Mouse (Mus musculus): ENCODE measurements around the gene Cadm1.

DNA sequence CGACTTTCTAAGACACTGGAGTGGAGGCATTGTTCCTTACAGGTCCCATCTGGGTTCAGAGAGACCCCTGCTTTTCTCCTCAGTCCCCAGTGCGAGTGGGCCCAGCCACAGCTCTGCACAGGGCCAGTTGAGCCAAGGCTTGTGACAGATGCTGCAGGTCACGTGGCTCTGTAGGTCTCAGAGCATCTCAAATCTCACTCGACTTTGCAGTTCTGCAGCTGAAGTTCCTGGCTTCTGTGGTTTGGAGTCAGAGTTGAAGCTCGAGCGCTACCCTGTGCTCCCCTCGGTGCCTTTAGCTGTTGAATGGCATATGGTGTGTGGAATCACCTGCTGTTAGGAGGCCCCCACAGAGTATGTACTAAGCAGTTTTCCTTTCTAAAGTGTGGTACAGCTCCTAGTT is 229.8 kb downstream of the Cadm1 start:
- no peak for TF ChIP-seq MAX (IDR thresholded peaks at IDR 0.05; ENCODE audit: low read depth)
- no peak for TF ChIP-seq POLR2A (IDR thresholded peaks at IDR 0.05; ENCODE audit: insufficient read length, low read depth)
- no peak for TF ChIP-seq TCF12 (IDR thresholded peaks at IDR 0.05; ENCODE audit: insufficient read depth, poor library complexity, severe bottlenecking)
- TF ChIP-seq MYOD1 (IDR thresholded peaks at IDR 0.05; ENCODE audit: control insufficient read depth in 1 of 3, insufficient read length in 2 of 3, low read depth in 2 of 3) = no peak
- TF ChIP-seq CEBPB (IDR thresholded peaks at IDR 0.05; ENCODE audit: insufficient read depth, poor library complexity, severe bottlenecking) = no peak
- no peak for TF ChIP-seq USF1 (IDR thresholded peaks at IDR 0.05; ENCODE audit: low read depth)
- TF ChIP-seq POLR2AphosphoS2 (IDR thresholded peaks at IDR 0.05; ENCODE audit: insufficient read length, low read depth) = no peak
- no peak for TF ChIP-seq E2F4 (IDR thresholded peaks at IDR 0.05; ENCODE audit: insufficient read depth)
- no peak for TF ChIP-seq REST (IDR thresholded peaks at IDR 0.05; ENCODE audit: insufficient read depth, insufficient read length)
- no peak for TF ChIP-seq TCF3 (IDR thresholded peaks at IDR 0.05; ENCODE audit: insufficient read length, low read depth)
